Mouse (Mus musculus): Measurements from ENCODE around the gene Trio. TPM values are rescaled to one million over a fixed set of nuclear protein-coding genes. Genes with fewer than 3 reads are reported as not detected.

Trio gene
- polyA plus RNA-seq, 1 experiment from 2014 or later: 5.1 TPM

DNA sequence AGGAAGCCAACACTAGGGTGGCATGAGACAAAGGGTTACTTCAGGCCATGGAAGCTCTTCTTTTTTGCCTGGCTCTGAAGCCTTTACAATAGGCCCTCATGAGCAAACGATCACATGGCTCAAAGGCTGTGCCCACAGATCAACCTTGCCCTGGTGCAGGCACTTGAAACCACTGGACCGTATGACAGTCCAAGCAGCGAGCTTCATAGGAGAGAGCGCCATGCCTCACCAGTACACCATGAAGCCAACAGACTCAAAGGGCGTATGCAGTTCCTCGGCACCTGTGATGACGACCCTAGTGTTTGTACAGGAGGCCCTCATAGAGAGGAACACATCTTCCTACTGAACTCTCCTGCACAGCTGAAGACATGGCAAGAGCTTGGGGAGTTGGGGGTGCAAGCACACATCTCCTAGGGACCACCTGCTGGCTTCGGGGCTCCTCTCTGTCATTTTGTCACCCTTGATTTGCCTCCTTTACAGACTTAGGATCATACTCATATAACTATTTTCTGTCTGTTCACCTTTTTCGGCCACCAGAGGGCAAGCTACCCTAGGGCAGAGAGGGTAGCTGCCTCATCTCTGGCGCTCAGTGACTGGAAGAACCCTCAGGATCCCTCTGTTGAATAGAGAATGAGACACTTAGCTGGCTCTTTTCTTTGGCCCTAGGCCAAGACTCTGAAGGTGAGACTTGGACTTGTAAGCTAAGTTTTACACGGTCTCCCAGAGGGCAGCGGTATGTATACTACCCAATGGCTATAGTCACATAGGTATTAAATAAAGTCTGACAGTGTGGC lies 273.8 kb downstream of the Trio start:
- no peak for TF ChIP-seq EP300 (IDR thresholded peaks at IDR 0.05; ENCODE audit: low read depth)
- peak; percentile 75 for TF ChIP-seq CTCF (IDR thresholded peaks at IDR 0.05; ENCODE audit: low read depth)
- no peak for ATAC-seq
- H3K36me3 ChIP-seq (replicated peaks; ENCODE audit: insufficient read depth, low read length): peaks cover 43% of the 10 kb centered on the region
- no peaks in the 10 kb centered on the region for H3K27me3 ChIP-seq (ENCODE audit: insufficient read depth, low read length)
- no peak overlapping the region for H3K4me3 ChIP-seq (ENCODE audit: low read depth, low read length)
- 81% methylated on average over 12 of the region's 12 CpGs for WGBS (ENCODE audit: insufficient replicate concordance)
- peak; percentile 42 for DNase-seq
- no peak overlapping the region for H3K9ac ChIP-seq (replicated peaks)
- H3K27ac ChIP-seq (ENCODE audit: low read depth): no peak overlapping the region
- no peaks in the 10 kb centered on the region for H3K9me3 ChIP-seq (ENCODE audit: low read length)
- no peaks in the 10 kb centered on the region for H3K4me1 ChIP-seq (ENCODE audit: insufficient read depth)
- no peak overlapping the region for H3K4me2 ChIP-seq (ENCODE audit: low read depth, low read length)

DNA sequence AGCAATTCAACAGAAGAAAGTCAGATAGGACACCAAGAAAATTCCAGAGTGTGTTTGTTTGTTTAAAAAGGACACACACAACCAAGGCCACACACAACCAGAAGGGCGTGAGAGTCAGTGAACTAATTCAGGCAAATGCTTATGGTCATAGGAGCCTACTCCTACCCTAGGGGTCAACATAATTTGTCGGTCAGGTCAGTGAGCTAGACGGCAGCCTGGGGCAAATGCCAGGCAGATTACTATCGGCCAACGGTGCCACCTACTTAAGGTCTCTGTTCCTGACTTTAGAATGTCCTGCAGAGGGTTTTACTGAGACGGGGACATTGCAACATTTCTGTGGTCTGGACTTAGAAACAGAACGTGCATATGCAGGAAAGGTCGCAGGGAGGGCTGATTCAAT lies 276.9 kb downstream of the Trio start:
- H3K9ac ChIP-seq (replicated peaks): no peak overlapping the region
- no peak overlapping the region for H3K27ac ChIP-seq (ENCODE audit: low read depth)
- peaks cover 42% of the 10 kb centered on the region for H3K36me3 ChIP-seq (replicated peaks; ENCODE audit: insufficient read depth, low read length)
- no peak overlapping the region for H3K4me3 ChIP-seq (ENCODE audit: low read depth, low read length)
- no peak overlapping the region for H3K4me2 ChIP-seq (ENCODE audit: low read depth, low read length)
- DNase-seq: no peak
- no peak for ATAC-seq
- TF ChIP-seq EP300 (IDR thresholded peaks at IDR 0.05; ENCODE audit: low read depth) (no peak), CTCF (IDR thresholded peaks at IDR 0.05; ENCODE audit: low read depth) (no peak)
- H3K9me3 ChIP-seq (ENCODE audit: low read length): no peaks in the 10 kb centered on the region
- no peaks in the 10 kb centered on the region for H3K4me1 ChIP-seq (ENCODE audit: insufficient read depth)
- no peaks in the 10 kb centered on the region for H3K27me3 ChIP-seq (ENCODE audit: insufficient read depth, low read length)
- 71% methylated on average over 8 of the region's 8 CpGs for WGBS (ENCODE audit: insufficient replicate concordance)

GRCm38 (mm10) chr15:27747512-27747911 lies 278.1 kb downstream of the Trio start:
- Histone ChIP-seq H3K9me3 (ENCODE audit: low read length) (no peaks in the 10 kb centered on the region), H3K4me1 (ENCODE audit: insufficient read depth) (no peaks in the 10 kb centered on the region), H3K9ac (replicated peaks) (no peak overlapping the region), H3K4me2 (ENCODE audit: low read depth, low read length) (no peak overlapping the region), H3K36me3 (replicated peaks; ENCODE audit: insufficient read depth, low read length) (peaks cover 41% of the 10 kb centered on the region), H3K4me3 (ENCODE audit: low read depth, low read length) (no peak overlapping the region), H3K27ac (ENCODE audit: low read depth) (no peak overlapping the region), H3K27me3 (ENCODE audit: insufficient read depth, low read length) (no peaks in the 10 kb centered on the region)
- TF ChIP-seq EP300 (IDR thresholded peaks at IDR 0.05; ENCODE audit: low read depth) (no peak), CTCF (IDR thresholded peaks at IDR 0.05; ENCODE audit: low read depth) (no peak)
- ATAC-seq: no peak
- WGBS (ENCODE audit: insufficient replicate concordance): 83% methylated on average over 18 of the region's 18 CpGs
- DNase-seq: no peak

GRCm38 (mm10) chr15:27744995-27745394 lies 280.7 kb downstream of the Trio start:
- no peaks in the 10 kb centered on the region for H3K9me3 ChIP-seq (ENCODE audit: low read length)
- H3K27ac ChIP-seq (ENCODE audit: low read depth): no peak overlapping the region
- no peaks in the 10 kb centered on the region for H3K27me3 ChIP-seq (ENCODE audit: insufficient read depth, low read length)
- ATAC-seq (no peak), DNase-seq (no peak)
- no peak overlapping the region for H3K4me2 ChIP-seq (ENCODE audit: low read depth, low read length)
- no peak overlapping the region for H3K4me3 ChIP-seq (ENCODE audit: low read depth, low read length)
- 65% methylated on average over 5 of the region's 5 CpGs for WGBS (ENCODE audit: insufficient replicate concordance)
- no peak overlapping the region for H3K9ac ChIP-seq (replicated peaks)
- H3K36me3 ChIP-seq (replicated peaks; ENCODE audit: insufficient read depth, low read length): peaks cover 36% of the 10 kb centered on the region
- no peaks in the 10 kb centered on the region for H3K4me1 ChIP-seq (ENCODE audit: insufficient read depth)
- no peak for TF ChIP-seq EP300 (IDR thresholded peaks at IDR 0.05; ENCODE audit: low read depth)
- no peak for TF ChIP-seq CTCF (IDR thresholded peaks at IDR 0.05; ENCODE audit: low read depth)

DNA sequence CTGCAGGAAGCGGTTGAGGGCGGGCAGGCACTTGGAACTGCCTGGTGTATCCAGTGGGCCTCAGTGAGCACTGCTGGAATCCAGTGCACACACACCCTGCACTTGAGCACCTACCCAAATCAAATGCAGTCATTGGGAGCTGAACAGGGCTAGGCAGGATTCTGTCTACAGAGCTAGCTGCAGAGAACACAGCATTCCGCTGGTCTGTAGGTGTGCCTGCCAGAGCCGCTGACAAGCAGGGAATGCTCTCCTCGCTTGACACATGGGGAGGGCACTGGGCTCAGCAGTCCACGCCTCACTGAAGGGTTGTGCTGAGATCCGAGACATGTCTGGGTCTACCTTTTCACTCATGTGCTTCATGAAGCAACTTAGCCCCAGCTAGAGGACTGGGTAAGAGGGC lies 285.6 kb downstream of the Trio start:
- Histone ChIP-seq H3K27me3 (ENCODE audit: insufficient read depth, low read length) (no peaks in the 10 kb centered on the region), H3K9me3 (ENCODE audit: low read length) (no peaks in the 10 kb centered on the region), H3K9ac (replicated peaks) (no peak overlapping the region), H3K4me2 (ENCODE audit: low read depth, low read length) (no peak overlapping the region), H3K4me1 (ENCODE audit: insufficient read depth) (no peaks in the 10 kb centered on the region), H3K27ac (ENCODE audit: low read depth) (no peak overlapping the region), H3K4me3 (ENCODE audit: low read depth, low read length) (no peak overlapping the region), H3K36me3 (replicated peaks; ENCODE audit: insufficient read depth, low read length) (peaks cover 23% of the 10 kb centered on the region; the same call in 1 of the 2 replicates)
- ATAC-seq (no peak), DNase-seq (no peak)
- 84% methylated on average over 7 of the region's 7 CpGs for WGBS (ENCODE audit: insufficient replicate concordance)
- TF ChIP-seq EP300 (IDR thresholded peaks at IDR 0.05; ENCODE audit: low read depth): no peak
- TF ChIP-seq CTCF (IDR thresholded peaks at IDR 0.05; ENCODE audit: low read depth): no peak

- H3K4me2 ChIP-seq (ENCODE audit: low read depth, low read length): no peak overlapping the region
- no peak overlapping the region for H3K9ac ChIP-seq (replicated peaks)
- ATAC-seq: no peak
- H3K36me3 ChIP-seq (replicated peaks; ENCODE audit: insufficient read depth, low read length): peaks cover 12% of the 10 kb centered on the region
- H3K4me1 ChIP-seq (ENCODE audit: insufficient read depth): no peaks in the 10 kb centered on the region
- no peaks in the 10 kb centered on the region for H3K9me3 ChIP-seq (ENCODE audit: low read length)
- no peaks in the 10 kb centered on the region for H3K27me3 ChIP-seq (ENCODE audit: insufficient read depth, low read length)
- no peak for DNase-seq
- TF ChIP-seq EP300 (IDR thresholded peaks at IDR 0.05; ENCODE audit: low read depth) (no peak), CTCF (IDR thresholded peaks at IDR 0.05; ENCODE audit: low read depth) (no peak)
- no peak overlapping the region for H3K4me3 ChIP-seq (ENCODE audit: low read depth, low read length)
- H3K27ac ChIP-seq (ENCODE audit: low read depth): no peak overlapping the region
- 85% methylated on average over 4 of the region's 4 CpGs for WGBS (ENCODE audit: insufficient replicate concordance)
Measured at GRCm38 (mm10) chr15:27731818-27732217, 293.8 kb downstream of the Trio start.

Data from liver, postnatal 0 days (tissue).